Mouse (Mus musculus): ENCODE measurements at regions not wholly inside any gene's neighbourhood (a gene's known extent, or its start where the extent isn't known, plus 50 kb on each side); places are given as distances from the start of the nearest gene placed in this dataset.
"Not testable (repeated sequence)": the region's sequence is repeated elsewhere in the genome, so short reads cannot be mapped to it uniquely, and the experiment has no call there.

DNA sequence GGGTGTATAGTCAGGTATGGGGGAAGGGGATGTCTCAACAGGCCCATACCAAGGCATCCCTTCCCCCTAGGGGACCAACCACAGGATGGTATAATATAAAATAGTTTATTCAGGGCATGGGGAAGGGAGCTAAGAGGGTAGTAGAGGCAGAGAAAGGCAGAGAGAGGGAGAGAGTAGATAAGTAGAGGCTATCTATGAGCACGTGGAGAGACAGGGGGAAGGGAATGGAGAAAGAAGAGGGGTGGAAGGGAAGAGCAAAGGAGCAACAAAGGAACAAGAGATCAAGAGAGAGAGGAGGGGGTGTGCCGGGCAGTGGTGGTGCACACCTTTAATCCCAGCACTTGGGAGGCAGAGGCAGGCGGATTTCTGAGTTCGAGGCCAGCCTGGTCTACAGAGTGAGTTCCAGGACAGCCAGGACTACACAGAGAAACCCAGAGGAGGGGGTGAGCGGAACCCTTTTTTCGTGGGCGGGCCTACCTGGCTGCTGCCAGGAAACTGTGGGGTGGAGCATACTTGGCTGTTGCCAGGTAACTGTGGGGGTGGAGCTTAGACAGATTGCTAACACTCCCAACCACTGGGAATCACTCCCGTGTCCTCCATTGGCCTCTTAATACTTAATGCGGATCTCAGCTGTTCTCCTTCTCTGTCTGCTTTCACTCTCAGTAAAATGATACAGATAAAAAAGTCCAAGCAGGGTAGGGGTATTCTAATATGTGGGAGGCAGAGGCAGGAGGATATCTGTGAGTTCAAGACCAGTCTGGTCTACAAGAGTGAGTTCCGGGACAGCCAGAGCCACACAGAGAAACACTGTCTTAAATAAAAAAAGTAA lies 79.3 kb upstream of the Med13l start:
- no peak for DNase-seq
- intact Hi-C loops (cut with DNase I): no loop called here

DNA sequence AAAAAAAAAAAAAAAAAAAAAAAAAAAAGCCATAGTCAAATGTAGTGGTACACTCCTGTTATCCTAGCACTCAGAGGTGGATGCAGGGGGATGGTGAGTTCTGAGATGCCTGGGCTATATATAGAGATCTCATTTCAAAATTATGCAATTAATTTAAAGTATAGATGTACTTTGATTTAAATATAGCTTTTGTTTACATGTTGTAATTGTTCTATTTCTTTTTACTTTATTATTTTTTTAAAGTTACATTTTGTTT lies 78.8 kb upstream of the Med13l start:
- intact Hi-C loops (cut with DNase I): no loop called here
- DNase-seq: no peak

DNA sequence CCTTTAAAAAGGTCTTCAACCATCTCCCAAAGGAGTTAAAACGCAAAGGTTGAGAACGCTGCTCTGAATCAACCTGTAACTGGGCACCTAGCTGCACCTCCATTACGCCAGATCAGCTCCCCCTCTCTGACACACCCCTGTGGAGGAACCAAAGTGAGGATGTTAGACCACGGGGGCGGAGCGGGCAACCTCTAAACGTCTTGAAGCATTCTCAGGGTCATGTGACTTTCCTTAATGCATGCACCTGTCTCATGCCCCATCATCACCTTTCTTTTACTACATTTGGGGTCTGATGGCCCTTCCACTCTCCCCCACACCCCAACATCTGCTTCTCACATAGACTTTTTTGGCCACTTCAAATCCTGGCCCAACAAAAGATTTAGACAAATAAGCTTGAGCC lies 77.9 kb upstream of the Med13l start:
- intact Hi-C loops (cut with DNase I): no loop called here
- no peak for DNase-seq

DNA sequence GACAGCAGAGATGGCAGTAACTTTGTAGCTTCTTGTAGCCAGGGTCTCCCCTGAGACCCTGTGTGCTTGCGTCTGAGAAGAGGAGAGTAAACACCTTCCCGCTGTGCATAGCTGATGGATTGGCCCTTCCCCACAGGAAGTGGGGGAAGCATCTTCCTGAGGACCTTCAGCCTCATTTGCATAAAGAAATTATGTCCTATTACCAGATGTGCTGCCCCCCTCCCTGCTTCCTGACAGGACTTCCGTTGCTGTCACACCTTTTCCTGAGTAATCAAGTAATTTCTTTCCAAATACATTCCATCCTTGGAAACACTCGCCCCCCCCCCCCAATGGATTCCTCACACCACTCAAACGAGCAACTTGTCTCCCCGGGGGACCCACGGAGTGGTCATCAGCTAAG lies 77.5 kb upstream of the Med13l start:
- intact Hi-C loops (cut with DNase I): no loop called here
- no peak for DNase-seq

GRCm38 (mm10) chr5:118483532-118483931 lies 76.9 kb upstream of the Med13l start:
- intact Hi-C loops (cut with DNase I): no loop called here
- DNase-seq: no peak

- intact Hi-C loops (cut with DNase I): no loop called here
- DNase-seq: no peak
Observed at GRCm38 (mm10) chr5:118485191-118485590, 75.3 kb upstream of the Med13l start.

GRCm38 (mm10) chr5:118492522-118492921 lies 68.0 kb upstream of the Med13l start:
- DNase-seq; intact Hi-C loops (cut with DNase I): not testable (repeated sequence)

GRCm38 (mm10) chr5:118494649-118495477 lies 65.6 kb upstream of the Med13l start:
- intact Hi-C loops (cut with DNase I): no loop called here
- no peak for DNase-seq

- intact Hi-C loops (cut with DNase I): no loop called here
Observed at GRCm38 (mm10) chr5:118495478-118495760, 65.1 kb upstream of the Med13l start.

GRCm38 (mm10) chr5:118501624-118502023 lies 58.9 kb upstream of the Med13l start:
- intact Hi-C loops (cut with DNase I): no loop called here
- DNase-seq: no peak

More at GRCm38 (mm10) chr5:118495478-118495760, 65.1 kb upstream of the Med13l start:
- DNase-seq: no peak

GRCm38 (mm10) chr5:118502991-118503390 lies 57.5 kb upstream of the Med13l start:
- DNase-seq: peak in 1 of 2 experiments; percentile 49
- intact Hi-C loops (cut with DNase I): no loop called here

DNA sequence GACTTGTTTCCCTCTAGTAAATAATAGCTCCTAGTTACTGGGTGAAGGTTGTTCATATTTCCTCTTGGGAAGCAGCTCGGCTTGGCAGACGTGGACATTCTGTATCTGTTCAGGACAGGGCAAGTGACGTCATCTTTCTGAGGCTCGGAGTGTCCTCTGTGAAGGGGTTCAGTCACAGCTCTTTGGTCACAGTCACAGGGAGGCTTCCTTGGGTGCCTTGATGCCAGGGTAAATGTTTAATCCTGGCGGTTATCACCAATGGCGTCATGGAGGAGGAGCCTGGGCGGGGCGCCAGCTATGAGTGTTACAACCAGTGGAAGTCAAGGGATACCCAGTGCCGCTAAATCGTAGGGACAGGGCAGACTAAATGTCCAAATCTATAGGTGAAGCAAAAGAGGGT lies 56.3 kb upstream of the Med13l start:
- peak; percentile 56 to 61 for DNase-seq
- intact Hi-C loops (cut with DNase I): no loop called here

DNA sequence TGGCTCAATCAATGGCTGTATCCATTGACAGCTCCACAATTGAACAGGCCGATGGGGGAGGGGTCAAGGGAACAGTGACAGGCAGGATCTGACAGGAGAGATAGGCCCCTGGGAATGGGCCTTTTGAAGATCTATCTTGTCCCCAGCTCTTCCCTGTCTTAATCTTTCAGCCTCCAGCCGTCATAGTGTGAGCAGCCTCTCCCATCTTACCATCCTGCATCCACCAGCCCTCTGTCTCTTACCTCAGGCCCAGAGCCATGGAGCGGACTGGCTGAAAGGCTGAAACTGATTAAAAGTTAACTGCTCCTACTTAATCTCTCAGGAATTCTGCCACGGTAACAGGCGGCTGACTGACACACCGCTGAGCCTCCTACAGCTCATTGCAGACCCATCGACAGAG lies 55.6 kb upstream of the Med13l start:
- intact Hi-C loops (cut with DNase I): no loop called here
- no peak for DNase-seq

- intact Hi-C loops (cut with DNase I): loop anchor here (5.0 kb wide), 1 partner anchor 48 kb away; no protein-coding TSS in a partner anchor
- DNase-seq: no peak
Observed at GRCm38 (mm10) chr5:118509871-118510270, 50.6 kb upstream of the Med13l start.

Small RNA genes in the stretch of these regions (microRNA-seq; reads per million reads assigned to microRNA genes)
- 0 reads per million in 2 experiments for gene Gm26455
